Mouse (Mus musculus): ENCODE results near the gene Fam24a. TPM values are rescaled to one million over a fixed set of nuclear protein-coding genes. Genes with fewer than 3 reads are reported as not detected.

The Fam24a gene
- polyA plus RNA-seq, 1 experiment from 2014 or later: not detected

DNA sequence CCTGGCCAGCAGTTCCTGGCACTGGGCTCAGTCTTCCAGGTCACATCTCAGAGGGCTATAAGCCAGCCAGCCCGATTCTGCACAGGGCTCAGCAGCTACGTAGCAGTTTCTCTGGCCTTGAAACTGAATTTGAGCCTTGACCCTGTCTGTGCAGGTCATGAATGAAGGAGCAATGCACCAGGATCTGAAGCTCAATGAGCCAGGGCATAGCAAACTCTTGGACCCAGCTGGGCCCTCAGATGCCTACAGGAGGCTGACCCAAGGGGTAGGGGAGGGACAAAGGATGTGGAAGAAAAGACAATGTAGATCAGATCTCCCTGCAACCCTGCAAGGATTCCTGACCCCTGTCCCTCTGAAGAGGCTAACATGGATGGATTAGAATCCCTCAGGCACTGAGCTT is 11.5 kb upstream of the Fam24a start, which contains the start of gene Cuzd1:
Gene Cuzd1, minus strand, starts transcription at position 101 of the 400 bp plus-strand sequence.
- Histone ChIP-seq H3K27me3 (ENCODE audit: insufficient read depth, low read length) (no peaks in the 10 kb centered on the region), H3K36me3 (replicated peaks; ENCODE audit: insufficient read depth, low read length) (no peaks in the 10 kb centered on the region), H3K27ac (ENCODE audit: low read depth) (no peak within 1 kb of the TSS), H3K4me2 (ENCODE audit: low read depth, low read length) (no peak within 1 kb of the TSS), H3K4me1 (ENCODE audit: insufficient read depth) (no peaks in the 10 kb centered on the region), H3K4me3 (ENCODE audit: low read depth, low read length) (no peak within 1 kb of the TSS), H3K9ac (replicated peaks) (no peak within 1 kb of the TSS), H3K9me3 (ENCODE audit: low read length) (no peaks in the 10 kb centered on the region)
- DNase-seq (no peak), ATAC-seq (no peak)
- TF ChIP-seq CTCF (IDR thresholded peaks at IDR 0.05; ENCODE audit: low read depth) (no peak), EP300 (IDR thresholded peaks at IDR 0.05; ENCODE audit: low read depth) (no peak)
- WGBS (ENCODE audit: insufficient replicate concordance): 65% methylated on average over 2 of the region's 2 CpGs

DNA sequence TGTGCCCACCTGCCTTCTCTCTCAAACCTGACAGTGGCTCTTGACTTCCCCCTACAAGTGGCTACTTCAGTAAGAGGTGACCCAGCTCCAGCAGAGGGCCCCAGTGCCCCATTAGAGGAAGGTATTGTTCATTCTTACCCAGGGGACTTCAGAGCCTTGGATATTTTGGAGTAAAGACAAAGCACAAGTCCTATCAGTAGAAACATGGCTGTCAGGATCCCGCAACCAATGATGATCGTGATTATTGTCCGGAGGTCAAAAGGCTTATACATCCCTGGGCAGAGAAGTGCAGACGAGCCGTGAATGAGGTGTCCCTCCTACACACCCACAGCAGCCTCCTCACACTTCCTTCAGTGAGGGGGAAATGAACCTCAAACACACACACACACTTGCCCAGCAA is 6.6 kb upstream of the Fam24a start:
- ATAC-seq (no peak), DNase-seq (no peak)
- TF ChIP-seq CTCF (IDR thresholded peaks at IDR 0.05; ENCODE audit: low read depth) (0 out of 2 replicates have a peak, but pooled peaks have one; percentile 14), EP300 (IDR thresholded peaks at IDR 0.05; ENCODE audit: low read depth) (no peak)
- WGBS (ENCODE audit: insufficient replicate concordance): 82% methylated on average over 5 of the region's 5 CpGs
- Histone ChIP-seq H3K9me3 (ENCODE audit: low read length) (no peaks in the 10 kb centered on the region), H3K4me2 (ENCODE audit: low read depth, low read length) (no peak overlapping the region), H3K36me3 (replicated peaks; ENCODE audit: insufficient read depth, low read length) (no peaks in the 10 kb centered on the region), H3K4me1 (ENCODE audit: insufficient read depth) (no peaks in the 10 kb centered on the region), H3K27me3 (ENCODE audit: insufficient read depth, low read length) (no peaks in the 10 kb centered on the region), H3K27ac (ENCODE audit: low read depth) (no peak overlapping the region), H3K4me3 (ENCODE audit: low read depth, low read length) (no peak overlapping the region), H3K9ac (replicated peaks) (no peak overlapping the region)

GRCm38 (mm10) chr7:131329416-131329815 is 4.2 kb upstream of the Fam24a start, which contains the start of gene Fam24b:
Fam24b (minus strand) TSS chr7:131329516.
- Histone ChIP-seq H3K27ac (ENCODE audit: low read depth) (no peak within 1 kb of the TSS), H3K4me1 (ENCODE audit: insufficient read depth) (no peaks in the 10 kb centered on the region), H3K4me2 (ENCODE audit: low read depth, low read length) (no peak within 1 kb of the TSS), H3K36me3 (replicated peaks; ENCODE audit: insufficient read depth, low read length) (no peaks in the 10 kb centered on the region), H3K9me3 (ENCODE audit: low read length) (no peaks in the 10 kb centered on the region), H3K27me3 (ENCODE audit: insufficient read depth, low read length) (no peaks in the 10 kb centered on the region), H3K9ac (replicated peaks) (no peak within 1 kb of the TSS), H3K4me3 (ENCODE audit: low read depth, low read length) (no peak within 1 kb of the TSS)
- DNase-seq (no peak), ATAC-seq (no peak)
- WGBS (ENCODE audit: insufficient replicate concordance): 74% methylated on average over 5 of the region's 5 CpGs
- TF ChIP-seq EP300 (IDR thresholded peaks at IDR 0.05; ENCODE audit: low read depth) (no peak), CTCF (IDR thresholded peaks at IDR 0.05; ENCODE audit: low read depth) (no peak)

- no peak for TF ChIP-seq EP300 (IDR thresholded peaks at IDR 0.05; ENCODE audit: low read depth)
- no peak for TF ChIP-seq CTCF (IDR thresholded peaks at IDR 0.05; ENCODE audit: low read depth)
- DNase-seq (no peak), ATAC-seq (no peak)
- Histone ChIP-seq H3K4me1 (ENCODE audit: insufficient read depth) (no peaks in the 10 kb centered on the region), H3K36me3 (replicated peaks; ENCODE audit: insufficient read depth, low read length) (no peaks in the 10 kb centered on the region), H3K27ac (ENCODE audit: low read depth) (no peak overlapping the region), H3K27me3 (ENCODE audit: insufficient read depth, low read length) (no peaks in the 10 kb centered on the region), H3K9ac (replicated peaks) (no peak overlapping the region), H3K4me3 (ENCODE audit: low read depth, low read length) (no peak overlapping the region), H3K4me2 (ENCODE audit: low read depth, low read length) (no peak overlapping the region), H3K9me3 (ENCODE audit: low read length) (no peaks in the 10 kb centered on the region)
- WGBS (ENCODE audit: insufficient replicate concordance): 62% methylated on average over 2 of the region's 2 CpGs
Observed at GRCm38 (mm10) chr7:131331688-131332087, 2.0 kb upstream of the Fam24a start.

DNA sequence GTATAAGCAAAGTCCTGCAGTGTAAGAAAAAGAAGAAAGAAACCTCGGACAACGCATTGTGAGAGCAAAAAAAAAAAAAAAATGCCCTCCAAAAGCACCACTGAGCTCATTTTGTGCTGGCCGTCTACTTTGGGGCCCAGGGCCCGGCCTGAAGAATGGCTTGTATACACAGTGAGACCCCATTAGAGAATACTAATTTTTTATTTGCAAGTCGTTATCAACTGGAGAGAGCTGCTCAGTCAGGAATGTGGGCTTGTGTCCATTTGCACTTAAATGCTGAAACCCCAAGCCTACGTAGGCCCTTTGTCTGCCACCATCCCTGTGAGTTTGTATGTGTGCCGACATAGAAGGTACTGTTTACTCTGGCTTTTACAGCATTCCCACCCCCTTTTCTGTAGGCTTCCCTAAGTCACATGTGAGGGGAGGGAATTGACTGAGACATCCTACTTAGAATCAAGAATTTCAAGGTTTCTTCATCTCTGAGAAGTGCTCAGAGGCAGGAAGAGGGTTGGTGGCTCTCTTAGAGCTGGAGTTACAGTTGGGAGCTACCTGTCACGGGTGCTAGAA is 3.9 kb downstream of the Fam24a start:
- H3K4me2 ChIP-seq (ENCODE audit: low read depth, low read length): no peak overlapping the region
- DNase-seq: no peak
- H3K36me3 ChIP-seq (replicated peaks; ENCODE audit: insufficient read depth, low read length): peaks cover 2% of the 10 kb centered on the region; the same call in 1 of the 2 replicates
- H3K27ac ChIP-seq (ENCODE audit: low read depth): no peak overlapping the region
- no peaks in the 10 kb centered on the region for H3K4me1 ChIP-seq (ENCODE audit: insufficient read depth)
- H3K27me3 ChIP-seq (ENCODE audit: insufficient read depth, low read length): no peaks in the 10 kb centered on the region
- 70% methylated on average over 8 of the region's 8 CpGs for WGBS (ENCODE audit: insufficient replicate concordance)
- H3K9ac ChIP-seq (replicated peaks): no peak overlapping the region
- H3K4me3 ChIP-seq (ENCODE audit: low read depth, low read length): no peak overlapping the region
- no peaks in the 10 kb centered on the region for H3K9me3 ChIP-seq (ENCODE audit: low read length)
- no peak for ATAC-seq
- TF ChIP-seq CTCF (IDR thresholded peaks at IDR 0.05; ENCODE audit: low read depth) (no peak), EP300 (IDR thresholded peaks at IDR 0.05; ENCODE audit: low read depth) (no peak)

- Histone ChIP-seq H3K4me2 (ENCODE audit: low read depth, low read length) (no peak overlapping the region), H3K4me1 (ENCODE audit: insufficient read depth) (no peaks in the 10 kb centered on the region), H3K4me3 (ENCODE audit: low read depth, low read length) (no peak overlapping the region), H3K36me3 (replicated peaks; ENCODE audit: insufficient read depth, low read length) (peaks cover 32% of the 10 kb centered on the region), H3K9ac (replicated peaks) (no peak overlapping the region), H3K9me3 (ENCODE audit: low read length) (no peaks in the 10 kb centered on the region), H3K27me3 (ENCODE audit: insufficient read depth, low read length) (no peaks in the 10 kb centered on the region), H3K27ac (ENCODE audit: low read depth) (no peak overlapping the region)
- WGBS (ENCODE audit: insufficient replicate concordance): 82% methylated on average over 7 of the region's 7 CpGs
- ATAC-seq (no peak), DNase-seq (no peak)
- no peak for TF ChIP-seq EP300 (IDR thresholded peaks at IDR 0.05; ENCODE audit: low read depth)
- TF ChIP-seq CTCF (IDR thresholded peaks at IDR 0.05; ENCODE audit: low read depth): no peak
Observed at GRCm38 (mm10) chr7:131345856-131346541, 12.3 kb downstream of the Fam24a start.
